Mouse (Mus musculus) brain, embryonic 14.5 days (tissue): ENCODE measurements around the gene Cxcl17.

Experiments
- CTCF ChIP-seq: fragments of 200-500 bp; IDR thresholded peaks from 2 replicates; pipeline ENCODE4 v1.5.1; 2012; ENCODE audit warnings: inconsistent platforms, mild to moderate bottlenecking, moderate library complexity, borderline replicate concordance; ENCODE audit not compliant: insufficient read depth, insufficient read length; ENCODE audit errors: extremely low read depth
- POLR2A ChIP-seq: fragments of 200-500 bp; IDR thresholded peaks from 2 replicates; pipeline ENCODE4 v1.6.1; 2012; ENCODE audit warnings: mild to moderate bottlenecking, inconsistent platforms, borderline replicate concordance; ENCODE audit not compliant: poor library complexity, insufficient read depth, insufficient read length, severe bottlenecking; ENCODE audit errors: extremely low read depth

DNA sequence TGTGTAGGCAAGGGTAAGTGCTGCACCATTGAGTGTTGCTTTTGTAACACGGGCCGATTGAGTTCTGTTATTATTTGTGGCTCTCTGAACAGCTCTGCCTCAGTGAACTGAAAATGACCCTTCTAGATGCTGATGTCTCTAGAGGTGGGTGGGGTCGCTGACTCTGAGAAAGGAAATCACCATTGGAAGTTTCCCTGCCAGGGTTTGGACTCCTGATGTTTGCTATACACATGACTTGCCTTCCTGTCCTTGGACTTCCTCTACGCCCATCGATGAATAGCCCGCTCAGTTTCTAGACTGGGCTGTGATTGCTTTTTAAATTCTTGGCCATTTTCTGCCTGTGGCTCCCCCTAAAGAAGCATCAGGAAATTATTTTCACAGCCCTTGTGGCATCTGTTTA lies 23.5 kb upstream of the Cxcl17 start:
- no peak for TF ChIP-seq CTCF
- no peak for TF ChIP-seq POLR2A
